Mouse (Mus musculus): ENCODE measurements around the gene Gsk3a. TPM values are rescaled to one million over a fixed set of nuclear protein-coding genes. Genes with fewer than 3 reads are reported as not detected.

Gsk3a gene
- polyA plus RNA-seq (2016; fragmentation: Nextera tagmentation; extraction: Ambion mirVana), result 11.7 and 12.0 TPM in 2 replicates

- Histone ChIP-seq H3K27ac (peak within 1 kb of the TSS; percentile 96), H3K4me3 (peak within 1 kb of the TSS; percentile 89), H3K4me1 (peaks cover 34% of the 10 kb centered on the region), H3K9me3 (replicated peaks) (no peaks in the 10 kb centered on the region), H3K36me3 (peaks cover 54% of the 10 kb centered on the region), H3K27me3 (ENCODE audit: low read depth, poor library complexity, severe bottlenecking) (no peaks in the 10 kb centered on the region)
- under 1% methylated on average over 76 of the region's 76 CpGs for WGBS
- DNase-seq (ENCODE audit: low spot score), result peak; percentile 94
These were observed at the start of gene Gsk3a for GRCm38 (mm10) chr7:25237249-25238014. Gsk3a (minus strand) TSS chr7:25237851.

- no peaks in the 10 kb centered on the region for H3K27me3 ChIP-seq (ENCODE audit: low read depth, poor library complexity, severe bottlenecking)
- peaks cover 79% of the 10 kb centered on the region for H3K36me3 ChIP-seq
- H3K9me3 ChIP-seq (replicated peaks), result no peaks in the 10 kb centered on the region
- WGBS, result 85% methylated on average over 8 of the region's 8 CpGs
- no peak overlapping the region for H3K27ac ChIP-seq
- H3K4me3 ChIP-seq, result no peak overlapping the region
- DNase-seq (ENCODE audit: low spot score), result no peak
- H3K4me1 ChIP-seq, result peaks cover 25% of the 10 kb centered on the region
These were observed 49.3 kb upstream of the Gsk3a start for GRCm38 (mm10) chr7:25286989-25287388.

DNA sequence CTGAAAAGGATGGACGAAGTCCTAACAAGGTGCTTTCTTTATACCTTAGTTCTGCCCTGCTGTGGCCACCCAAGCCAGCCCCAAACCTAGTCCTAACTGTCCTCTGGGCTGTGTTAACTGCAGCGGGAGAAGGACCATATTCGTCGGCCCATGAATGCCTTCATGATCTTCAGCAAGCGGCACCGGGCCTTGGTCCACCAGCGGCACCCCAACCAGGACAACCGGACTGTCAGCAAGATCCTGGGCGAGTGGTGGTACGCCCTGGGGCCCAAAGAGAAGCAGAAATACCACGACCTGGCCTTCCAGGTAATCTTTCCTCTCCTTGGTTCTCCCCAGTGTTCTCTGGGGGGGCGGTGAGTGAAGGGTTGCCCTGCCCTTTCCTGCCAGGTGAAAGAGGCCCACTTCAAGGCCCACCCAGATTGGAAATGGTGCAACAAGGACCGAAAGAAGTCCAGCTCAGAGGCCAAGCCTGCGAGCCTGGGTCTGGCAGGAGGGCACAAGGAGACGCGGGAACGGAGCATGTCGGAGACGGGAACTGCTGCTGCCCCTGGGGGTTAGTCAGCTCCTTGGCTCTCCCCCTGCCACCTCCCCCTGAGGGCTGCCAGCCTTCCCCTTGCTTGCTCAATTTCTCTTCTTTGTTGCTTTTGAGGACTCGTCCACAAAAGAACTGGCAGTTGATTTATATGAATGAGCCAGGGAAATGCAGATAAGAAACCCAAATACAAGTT, 48.0 kb upstream of the Gsk3a start:
- DNase-seq (ENCODE audit: low spot score), result no peak

GRCm38 (mm10) chr7:25284766-25285165, 47.1 kb upstream of the Gsk3a start:
- H3K36me3 ChIP-seq, result peaks cover 57% of the 10 kb centered on the region
- H3K27me3 ChIP-seq (ENCODE audit: low read depth, poor library complexity, severe bottlenecking), result no peaks in the 10 kb centered on the region
- no peak overlapping the region for H3K27ac ChIP-seq
- peaks cover 46% of the 10 kb centered on the region for H3K4me1 ChIP-seq
- DNase-seq (ENCODE audit: low spot score), result no peak
- no peaks in the 10 kb centered on the region for H3K9me3 ChIP-seq (replicated peaks)
- H3K4me3 ChIP-seq, result 0 out of 2 replicates have a peak overlapping the region, but pooled peaks have one; percentile 14
- WGBS, result 94% methylated on average over 5 of the region's 5 CpGs

More for the DNA sequence above, 48.0 kb upstream of the Gsk3a start:
- Histone ChIP-seq H3K36me3 (peaks cover 66% of the 10 kb centered on the region), H3K27me3 (ENCODE audit: low read depth, poor library complexity, severe bottlenecking) (no peaks in the 10 kb centered on the region), H3K9me3 (replicated peaks) (no peaks in the 10 kb centered on the region), H3K27ac (no peak overlapping the region), H3K4me3 (no peak overlapping the region), H3K4me1 (peaks cover 37% of the 10 kb centered on the region)
- WGBS, result 93% methylated on average over 20 of the region's 20 CpGs

DNA sequence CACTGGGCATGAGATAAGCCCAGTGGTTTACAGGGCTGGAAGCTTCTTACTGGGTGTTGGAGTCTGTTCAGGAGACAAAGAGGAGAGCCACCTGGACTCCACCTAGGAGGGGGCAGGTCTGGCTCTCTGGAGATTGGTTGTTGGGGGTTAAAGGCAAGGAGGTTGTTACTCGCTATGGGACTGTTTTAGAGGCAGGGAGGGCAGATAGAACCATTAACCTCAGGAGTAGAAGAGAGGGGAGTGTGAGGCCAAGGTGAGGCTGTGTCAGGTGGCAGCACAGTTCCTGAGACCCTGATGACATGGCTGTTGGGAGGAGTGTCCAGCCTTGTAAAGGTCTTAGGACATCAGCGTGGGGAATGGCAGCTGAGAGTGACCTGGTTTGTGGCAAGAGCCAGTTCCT, 46.5 kb upstream of the Gsk3a start:
- DNase-seq (ENCODE audit: low spot score), result no peak
- peaks cover 51% of the 10 kb centered on the region for H3K36me3 ChIP-seq
- peak overlapping the region; percentile 97 for H3K27ac ChIP-seq
- H3K4me1 ChIP-seq, result peaks cover 52% of the 10 kb centered on the region
- peak overlapping the region; percentile 86 for H3K4me3 ChIP-seq
- H3K9me3 ChIP-seq (replicated peaks), result no peaks in the 10 kb centered on the region
- 77% methylated on average over 2 of the region's 2 CpGs for WGBS
- no peaks in the 10 kb centered on the region for H3K27me3 ChIP-seq (ENCODE audit: low read depth, poor library complexity, severe bottlenecking)

DNA sequence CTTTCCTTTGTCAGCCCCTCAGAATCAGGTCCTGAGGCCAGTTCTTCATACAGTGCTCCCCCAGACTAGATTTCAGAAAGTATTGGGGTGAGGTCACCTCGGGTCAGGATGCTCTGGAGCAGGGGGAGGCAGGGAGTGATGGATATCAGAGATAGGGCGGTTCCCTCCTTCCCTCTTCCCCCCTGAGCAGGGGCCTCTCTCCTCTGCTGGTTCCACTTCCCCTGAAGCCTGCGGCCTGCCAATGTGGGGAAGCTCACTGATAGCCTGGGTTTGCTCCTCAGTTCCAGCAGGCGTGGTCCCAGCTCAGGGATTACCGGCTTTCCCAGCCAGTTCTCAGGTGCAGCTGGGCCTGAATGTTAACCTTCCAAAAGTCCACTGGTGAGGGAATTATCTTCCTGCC, 46.0 kb upstream of the Gsk3a start:
- Histone ChIP-seq H3K9me3 (replicated peaks) (no peaks in the 10 kb centered on the region), H3K27ac (peak overlapping the region; percentile 97), H3K27me3 (ENCODE audit: low read depth, poor library complexity, severe bottlenecking) (no peaks in the 10 kb centered on the region), H3K4me1 (peaks cover 54% of the 10 kb centered on the region), H3K4me3 (peak overlapping the region; percentile 86), H3K36me3 (peaks cover 46% of the 10 kb centered on the region)
- 36% methylated on average over 5 of the region's 5 CpGs for WGBS
- DNase-seq (ENCODE audit: low spot score), result no peak

- Histone ChIP-seq H3K36me3 (peaks cover 37% of the 10 kb centered on the region), H3K4me1 (peaks cover 58% of the 10 kb centered on the region), H3K4me3 (peak overlapping the region; percentile 86), H3K27ac (peak overlapping the region; percentile 97), H3K9me3 (replicated peaks) (no peaks in the 10 kb centered on the region), H3K27me3 (ENCODE audit: low read depth, poor library complexity, severe bottlenecking) (no peaks in the 10 kb centered on the region)
- DNase-seq (ENCODE audit: low spot score), result peak; percentile 69
- WGBS, result under 1% methylated on average over 30 of the region's 36 CpGs
These were observed 45.1 kb upstream of the Gsk3a start for GRCm38 (mm10) chr7:25282731-25283211.

DNA sequence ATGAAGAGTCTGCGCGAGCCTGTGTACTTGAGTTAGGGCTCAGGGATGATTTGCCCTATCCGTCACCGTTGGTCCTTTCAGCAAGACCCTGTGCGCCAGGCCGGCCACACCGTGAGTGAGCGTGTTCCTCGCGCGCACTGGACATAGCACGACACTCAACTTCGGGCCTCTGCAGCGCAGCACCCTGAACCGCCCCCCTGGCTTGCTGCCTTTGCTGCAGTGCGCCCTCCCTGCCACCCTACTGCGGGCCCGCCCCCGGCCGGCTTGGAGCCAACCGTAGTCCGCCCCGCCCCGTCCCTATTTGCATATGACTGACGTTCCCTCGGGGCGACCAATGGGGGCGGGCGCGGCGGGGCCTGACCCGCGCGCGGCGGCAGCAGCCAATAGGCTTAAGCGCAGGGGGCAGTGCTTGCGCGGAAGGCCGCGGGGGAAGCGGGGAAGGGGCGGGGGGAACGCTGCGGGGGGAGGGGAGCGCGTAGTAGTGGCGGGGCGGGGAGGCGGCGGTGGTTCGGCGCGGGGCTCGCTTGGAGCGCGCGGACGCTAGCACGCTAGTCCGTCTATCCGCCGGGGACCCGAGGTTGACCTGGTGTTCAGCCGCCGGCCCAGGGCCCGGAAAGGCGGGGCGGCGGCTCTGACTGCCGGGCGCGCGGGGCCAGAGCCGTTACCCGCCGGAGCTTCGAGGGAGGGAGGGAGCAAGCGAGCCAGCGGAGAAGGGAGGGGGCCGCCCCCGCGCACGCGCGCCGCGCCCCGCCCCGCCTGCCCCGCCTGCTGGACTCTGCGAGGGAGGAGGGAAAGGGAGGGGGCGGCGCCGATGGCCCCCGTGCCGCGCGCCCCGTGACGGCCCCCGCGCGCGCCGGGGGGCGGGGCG, 44.3 kb upstream of the Gsk3a start:
- no peaks in the 10 kb centered on the region for H3K9me3 ChIP-seq (replicated peaks)
- no peaks in the 10 kb centered on the region for H3K27me3 ChIP-seq (ENCODE audit: low read depth, poor library complexity, severe bottlenecking)
- peaks cover 29% of the 10 kb centered on the region for H3K36me3 ChIP-seq
- 2% methylated on average over 69 of the region's 108 CpGs for WGBS
- peaks cover 66% of the 10 kb centered on the region for H3K4me1 ChIP-seq
- peak overlapping the region; percentile 97 for H3K27ac ChIP-seq
- H3K4me3 ChIP-seq, result peak overlapping the region; percentile 86
- peak; percentile 97 for DNase-seq (ENCODE audit: low spot score)

- H3K9me3 ChIP-seq (replicated peaks), result no peaks in the 10 kb centered on the region
- H3K4me3 ChIP-seq, result peak overlapping the region; percentile 86
- WGBS, result 28% methylated on average over 12 of the region's 12 CpGs
- peaks cover 22% of the 10 kb centered on the region for H3K36me3 ChIP-seq
- peaks cover 67% of the 10 kb centered on the region for H3K4me1 ChIP-seq
- DNase-seq (ENCODE audit: low spot score), result no peak
- no peaks in the 10 kb centered on the region for H3K27me3 ChIP-seq (ENCODE audit: low read depth, poor library complexity, severe bottlenecking)
- H3K27ac ChIP-seq, result peak overlapping the region; percentile 97
These were observed 43.6 kb upstream of the Gsk3a start for GRCm38 (mm10) chr7:25281166-25281733.

DNA sequence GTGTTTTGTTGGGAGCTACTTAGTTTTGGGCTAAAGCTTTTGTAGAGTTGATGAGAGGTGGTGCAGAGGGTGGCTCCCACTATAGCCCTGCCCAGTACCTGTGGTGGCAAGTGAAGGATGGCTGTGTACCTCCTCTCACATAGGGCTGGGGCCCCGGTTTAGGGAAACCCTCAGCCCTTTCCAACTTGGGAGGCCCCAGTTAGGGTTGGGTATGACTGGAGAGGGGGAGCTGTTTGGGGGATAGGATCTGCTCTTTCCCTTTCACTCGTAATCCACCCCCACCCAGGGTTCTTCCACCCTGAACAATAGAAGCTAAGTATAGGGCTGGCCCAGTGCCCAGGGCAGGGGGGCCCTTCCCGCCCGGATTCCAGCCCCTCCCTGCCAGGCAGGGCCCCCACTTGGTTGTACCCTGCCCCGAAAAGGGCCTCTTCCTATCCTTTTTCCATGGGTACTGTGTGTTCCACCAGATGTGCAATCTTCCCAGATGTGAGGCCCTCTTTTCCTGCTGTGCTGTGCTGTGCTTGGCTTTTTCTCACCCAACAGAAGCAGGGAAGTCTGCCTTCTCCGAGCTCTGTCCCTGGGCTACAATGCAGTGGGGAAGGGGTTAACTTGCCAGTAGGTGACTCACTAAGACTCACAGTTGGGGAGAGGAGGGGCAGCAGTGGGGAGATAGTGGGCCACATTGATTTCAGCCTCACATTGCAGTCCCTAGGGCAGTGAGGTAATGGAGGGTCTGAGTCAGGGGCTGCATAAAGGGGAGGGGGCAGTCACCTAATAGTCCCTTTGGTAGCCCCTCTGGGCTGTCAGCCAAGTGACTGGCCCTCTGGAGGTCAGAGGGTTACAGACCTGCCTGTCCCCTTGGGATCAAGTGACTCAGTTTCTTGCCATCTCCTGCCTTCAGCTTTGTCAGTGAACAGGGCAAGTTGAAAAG, 42.5 kb upstream of the Gsk3a start:
- peak overlapping the region; percentile 97 for H3K27ac ChIP-seq
- WGBS, result 5% methylated on average over 6 of the region's 6 CpGs
- H3K4me1 ChIP-seq, result peaks cover 78% of the 10 kb centered on the region
- peak overlapping the region; percentile 86 for H3K4me3 ChIP-seq
- H3K27me3 ChIP-seq (ENCODE audit: low read depth, poor library complexity, severe bottlenecking), result no peaks in the 10 kb centered on the region
- DNase-seq (ENCODE audit: low spot score), result peak; percentile 52
- H3K9me3 ChIP-seq (replicated peaks), result no peaks in the 10 kb centered on the region
- peaks cover 11% of the 10 kb centered on the region for H3K36me3 ChIP-seq

- Histone ChIP-seq H3K27me3 (ENCODE audit: low read depth, poor library complexity, severe bottlenecking) (no peaks in the 10 kb centered on the region), H3K27ac (peak overlapping the region; percentile 97), H3K9me3 (replicated peaks) (no peaks in the 10 kb centered on the region), H3K4me3 (peak overlapping the region; percentile 86), H3K4me1 (peaks cover 76% of the 10 kb centered on the region), H3K36me3 (0 out of 2 replicates have a peak, but pooled peaks cover 3% of the 10 kb centered on the region)
- WGBS, result under 1% methylated on average over 48 of the region's 49 CpGs
- DNase-seq (ENCODE audit: low spot score), result peak; percentile 86
These were observed 41.6 kb upstream of the Gsk3a start for GRCm38 (mm10) chr7:25279076-25279860.
